Mouse (Mus musculus) macrophage (primary cell): ENCODE results near the gene Kctd6. TPM values are rescaled to one million over a fixed set of nuclear protein-coding genes. Genes with fewer than 3 reads are reported as not detected.

Experiments
- H3K27ac ChIP-seq: fragments of 350-480 bp; formaldehyde crosslinking; 2 replicates; pipeline ENCODE4 v1.9.0; 2021
- H3K36me3 ChIP-seq: fragments of 350-480 bp; formaldehyde crosslinking; 2 replicates; pipeline ENCODE4 v1.9.0; 2021; ENCODE audit errors: inconsistent target
- H3K4me3 ChIP-seq: fragments of 350-480 bp; formaldehyde crosslinking; 2 replicates; pipeline ENCODE4 v1.9.0; 2021; ENCODE audit errors: inconsistent target
- H3K79me2 ChIP-seq: fragments of 350-480 bp; formaldehyde crosslinking; 2 replicates; pipeline ENCODE4 v1.9.0; 2021; ENCODE audit errors: inconsistent target
- WGBS: methylation state at CpG from one replicate; pipeline ENCODE4 v1.1.7; 2026; ENCODE audit warnings: inconsistent platforms; ENCODE audit not compliant: missing documents; 5-methylcytosine and 5-hydroxymethylcytosine counted together
- polyA plus RNA-seq: library from polyadenylated mRNA; stranded (reverse); fragments of 250-400 nt; gene quantifications from 3 replicates; pipeline ENCODE4 v1.2.4, GENCODE M21; 2018; ENCODE audit warnings: inconsistent platforms

The Kctd6 gene
- polyA plus RNA-seq, 1 experiment from 2014 or later = 15.7 TPM

- Histone ChIP-seq H3K4me3 (no peak overlapping the region), H3K79me2 (no peaks in the 10 kb centered on the region), H3K36me3 (no peaks in the 10 kb centered on the region), H3K27ac (no peak overlapping the region)
- WGBS = 86% methylated on average over 3 of the region's 3 CpGs
Observed at GRCm38 (mm10) chr14:8201715-8202114, 12.2 kb upstream of the Kctd6 start.

DNA sequence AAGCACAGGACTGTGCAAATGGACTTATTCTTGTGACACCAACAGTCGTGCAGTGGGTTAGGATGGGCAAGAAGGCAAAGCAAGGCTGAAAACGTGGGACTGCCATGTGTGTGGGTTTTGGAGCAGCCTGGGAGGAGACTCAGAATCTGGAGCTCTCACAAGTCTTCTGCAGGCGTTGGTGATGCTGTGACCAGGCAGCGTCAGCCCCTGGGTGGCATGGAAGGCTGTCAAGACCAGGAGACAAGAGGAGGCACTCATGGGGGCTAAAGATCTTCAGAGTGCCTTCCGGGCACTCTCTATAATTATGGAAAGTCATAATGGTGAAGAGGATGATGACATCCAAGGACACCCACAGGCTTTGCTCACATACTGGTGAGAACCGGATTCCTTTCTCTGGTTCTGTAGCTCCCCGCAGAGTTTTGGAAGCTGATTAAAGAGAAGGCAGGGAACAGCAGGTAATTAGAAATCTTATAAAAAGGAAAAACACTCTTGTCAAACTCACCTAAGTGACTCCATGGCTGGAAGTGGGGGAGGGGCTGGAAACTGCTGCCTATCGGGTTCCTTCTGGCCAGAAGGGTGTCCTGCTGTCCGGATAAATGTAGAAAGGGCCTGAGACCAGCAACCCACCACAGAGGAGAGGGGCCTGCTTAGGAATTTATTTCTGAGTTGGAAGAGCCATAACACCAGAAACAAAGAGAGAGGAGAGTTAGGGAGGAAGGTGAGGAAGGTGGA is 7.6 kb upstream of the Kctd6 start:
- WGBS = 81% methylated on average over 9 of the region's 9 CpGs
- Histone ChIP-seq H3K79me2 (no peaks in the 10 kb centered on the region), H3K4me3 (no peak overlapping the region), H3K27ac (no peak overlapping the region), H3K36me3 (no peaks in the 10 kb centered on the region)

- WGBS = 75% methylated on average over 5 of the region's 5 CpGs
- H3K27ac ChIP-seq = no peak overlapping the region
- no peaks in the 10 kb centered on the region for H3K36me3 ChIP-seq
- no peaks in the 10 kb centered on the region for H3K79me2 ChIP-seq
- H3K4me3 ChIP-seq = no peak overlapping the region
Observed at GRCm38 (mm10) chr14:8207105-8207504, 6.8 kb upstream of the Kctd6 start.

GRCm38 (mm10) chr14:8207543-8207942 is 6.4 kb upstream of the Kctd6 start:
- WGBS = 89% methylated on average over 5 of the region's 5 CpGs
- H3K36me3 ChIP-seq = no peaks in the 10 kb centered on the region
- no peak overlapping the region for H3K27ac ChIP-seq
- H3K79me2 ChIP-seq = no peaks in the 10 kb centered on the region
- no peak overlapping the region for H3K4me3 ChIP-seq

- WGBS = 79% methylated on average over 3 of the region's 3 CpGs
- no peak overlapping the region for H3K4me3 ChIP-seq
- no peak overlapping the region for H3K27ac ChIP-seq
- no peaks in the 10 kb centered on the region for H3K79me2 ChIP-seq
- no peaks in the 10 kb centered on the region for H3K36me3 ChIP-seq
Observed at GRCm38 (mm10) chr14:8208876-8209275, 5.1 kb upstream of the Kctd6 start.

DNA sequence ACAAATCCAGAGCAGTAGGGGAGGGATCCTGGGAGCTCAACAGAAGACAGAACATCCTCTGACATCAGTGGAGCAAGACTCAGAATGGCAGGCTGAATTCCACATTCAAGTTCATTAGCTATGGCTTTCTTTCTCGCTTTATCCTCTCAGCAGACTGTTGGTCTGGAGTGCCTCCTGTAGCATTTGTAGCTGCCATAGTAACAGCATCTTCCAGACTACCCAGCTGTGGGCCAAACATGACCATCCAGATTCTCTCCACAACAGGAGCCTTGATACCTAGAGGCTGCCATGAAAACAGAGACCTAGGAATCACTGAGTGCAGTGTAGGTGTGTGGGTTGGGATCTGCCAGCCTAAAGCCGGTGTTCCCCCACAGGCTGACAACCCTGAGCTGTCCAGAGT is 4.0 kb upstream of the Kctd6 start:
- Histone ChIP-seq H3K4me3 (no peak overlapping the region), H3K79me2 (peaks cover 2% of the 10 kb centered on the region; the same call in 1 of the 2 replicates), H3K36me3 (no peaks in the 10 kb centered on the region), H3K27ac (no peak overlapping the region)
- 100% methylated on average over 2 of the region's 2 CpGs for whole genome bisulfite sequencing

DNA sequence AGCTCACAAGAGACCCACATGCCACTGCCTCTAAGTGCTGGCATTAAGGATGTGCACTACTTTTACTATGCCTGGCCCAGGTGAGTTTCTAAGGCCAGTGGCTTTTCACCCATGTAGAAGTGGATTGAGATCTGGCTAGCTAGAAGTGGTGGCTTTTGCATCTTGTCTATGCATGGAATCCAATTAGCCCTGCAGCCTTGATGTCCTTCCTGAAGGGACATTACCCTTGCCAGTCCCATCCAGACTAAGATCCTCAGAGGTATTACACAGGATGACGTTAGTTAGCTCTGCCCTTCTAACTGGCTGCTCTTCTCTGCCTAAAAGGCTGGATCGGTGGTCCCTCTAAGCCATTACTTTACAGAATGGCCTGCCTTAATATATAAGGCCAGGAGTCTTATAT is 944 bp upstream of the Kctd6 start:
- 93% methylated on average over 2 of the region's 2 CpGs for WGBS
- H3K36me3 ChIP-seq = no peaks in the 10 kb centered on the region
- peaks cover 31% of the 10 kb centered on the region; the same call in 1 of the 2 replicates for H3K79me2 ChIP-seq
- no peak overlapping the region for H3K4me3 ChIP-seq
- no peak overlapping the region for H3K27ac ChIP-seq

- Histone ChIP-seq H3K36me3 (no peaks in the 10 kb centered on the region), H3K79me2 (peaks cover 47% of the 10 kb centered on the region; the same call in 1 of the 2 replicates), H3K4me3 (peak overlapping the region; percentile 80), H3K27ac (0 out of 2 replicates have a peak overlapping the region, but pooled peaks have one; percentile 28)
- WGBS = 4% methylated on average over 63 of the region's 63 CpGs
Observed at GRCm38 (mm10) chr14:8214299-8215207, 613 bp downstream of the Kctd6 start.

DNA sequence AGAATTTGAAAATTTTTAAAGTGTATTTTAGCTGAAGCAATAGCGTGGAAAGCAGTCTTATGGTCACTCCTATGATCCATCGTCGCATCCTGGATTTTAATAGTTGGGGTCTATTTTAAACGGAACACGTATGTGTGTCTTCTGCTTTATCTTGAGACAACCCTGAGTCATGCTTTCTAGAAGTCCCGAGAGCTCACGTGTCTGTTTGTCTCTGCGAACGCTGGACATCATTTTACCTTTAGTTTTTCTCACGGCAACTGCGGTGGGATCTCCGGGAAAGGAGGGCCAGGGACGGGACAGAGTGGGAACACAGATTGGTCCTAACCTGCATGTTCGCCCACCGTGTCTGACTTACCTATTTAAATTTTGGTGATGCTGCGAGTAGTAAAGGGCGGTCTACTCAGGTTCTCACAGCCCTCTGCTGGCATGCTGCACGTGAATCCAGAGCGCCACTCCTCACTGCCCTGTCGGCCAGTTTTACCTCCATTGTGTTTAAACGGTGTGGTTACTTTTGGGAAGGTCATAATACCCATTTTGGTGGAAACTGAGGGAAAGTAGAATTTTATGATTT is 1.4 kb downstream of the Kctd6 start:
- 59% methylated on average over 21 of the region's 21 CpGs for whole genome bisulfite sequencing
- Histone ChIP-seq H3K36me3 (no peaks in the 10 kb centered on the region), H3K4me3 (peak overlapping the region; percentile 80), H3K79me2 (peaks cover 52% of the 10 kb centered on the region; the same call in 1 of the 2 replicates), H3K27ac (no peak overlapping the region)

- H3K4me3 ChIP-seq = no peak overlapping the region
Observed at GRCm38 (mm10) chr14:8216100-8216499, 2.2 kb downstream of the Kctd6 start.

GRCm38 (mm10) chr14:8218238-8218637 is 4.3 kb downstream of the Kctd6 start:
- Histone ChIP-seq H3K4me3 (no peak overlapping the region), H3K27ac (no peak overlapping the region), H3K79me2 (peaks cover 52% of the 10 kb centered on the region; the same call in 1 of the 2 replicates), H3K36me3 (peaks cover 20% of the 10 kb centered on the region)
- WGBS = 81% methylated on average over 7 of the region's 7 CpGs

More at GRCm38 (mm10) chr14:8216100-8216499, 2.2 kb downstream of the Kctd6 start:
- peaks cover 52% of the 10 kb centered on the region; the same call in 1 of the 2 replicates for H3K79me2 ChIP-seq
- H3K27ac ChIP-seq = no peak overlapping the region
- 28% methylated on average over 5 of the region's 5 CpGs for WGBS
- peaks cover 6% of the 10 kb centered on the region; the same call in 1 of the 2 replicates for H3K36me3 ChIP-seq

- Histone ChIP-seq H3K79me2 (peaks cover 52% of the 10 kb centered on the region; the same call in 1 of the 2 replicates), H3K27ac (no peak overlapping the region), H3K4me3 (no peak overlapping the region), H3K36me3 (peaks cover 20% of the 10 kb centered on the region)
- WGBS = 93% methylated on average over 10 of the region's 10 CpGs
Observed at GRCm38 (mm10) chr14:8218730-8219380, 4.9 kb downstream of the Kctd6 start.

- WGBS = 94% methylated on average over 11 of the region's 11 CpGs
- Histone ChIP-seq H3K79me2 (peaks cover 50% of the 10 kb centered on the region; the same call in 1 of the 2 replicates), H3K27ac (no peak overlapping the region), H3K4me3 (no peak overlapping the region), H3K36me3 (peaks cover 20% of the 10 kb centered on the region)
Observed at GRCm38 (mm10) chr14:8219876-8220275, 5.9 kb downstream of the Kctd6 start.

- peaks cover 46% of the 10 kb centered on the region; the same call in 1 of the 2 replicates for H3K79me2 ChIP-seq
- no peak overlapping the region for H3K4me3 ChIP-seq
- peaks cover 20% of the 10 kb centered on the region for H3K36me3 ChIP-seq
- H3K27ac ChIP-seq = no peak overlapping the region
- WGBS = 76% methylated on average over 7 of the region's 7 CpGs
Observed at GRCm38 (mm10) chr14:8220306-8220705, 6.4 kb downstream of the Kctd6 start.
